Mouse (Mus musculus): ENCODE results near the gene Igfbp1.
A peak's percentile ranks its signal among the peaks of the same experiment; 100 is the strongest.

Igfbp1 gene

GRCm38 (mm10) chr11:7197491-7197941 lies at the start of gene Igfbp1:
Gene Igfbp1 (plus strand): TSS chr11:7197782.
- DNase-seq (ENCODE audit: low spot score): no peak

DNA sequence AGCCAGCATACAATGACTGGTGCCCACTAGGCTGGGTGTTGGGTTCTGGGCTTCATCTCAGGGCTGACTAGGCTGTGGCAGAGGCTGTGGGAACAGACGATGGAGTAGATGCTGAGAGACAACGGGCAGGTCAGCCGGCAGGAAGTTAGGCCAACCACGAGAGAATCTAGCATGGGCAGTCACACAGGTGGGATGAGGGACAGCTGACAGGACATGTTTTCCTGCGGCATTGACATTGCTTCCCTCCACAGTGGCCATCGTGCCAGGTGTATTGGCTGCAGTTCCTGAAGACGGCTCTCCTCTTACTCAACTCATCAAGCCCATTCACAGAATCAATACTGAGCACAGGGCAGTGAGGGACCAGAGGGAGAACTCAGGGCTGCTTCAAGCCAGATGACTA lies 49.6 kb upstream of the Igfbp1 start:
- DNase-seq (ENCODE audit: low spot score): no peak

DNA sequence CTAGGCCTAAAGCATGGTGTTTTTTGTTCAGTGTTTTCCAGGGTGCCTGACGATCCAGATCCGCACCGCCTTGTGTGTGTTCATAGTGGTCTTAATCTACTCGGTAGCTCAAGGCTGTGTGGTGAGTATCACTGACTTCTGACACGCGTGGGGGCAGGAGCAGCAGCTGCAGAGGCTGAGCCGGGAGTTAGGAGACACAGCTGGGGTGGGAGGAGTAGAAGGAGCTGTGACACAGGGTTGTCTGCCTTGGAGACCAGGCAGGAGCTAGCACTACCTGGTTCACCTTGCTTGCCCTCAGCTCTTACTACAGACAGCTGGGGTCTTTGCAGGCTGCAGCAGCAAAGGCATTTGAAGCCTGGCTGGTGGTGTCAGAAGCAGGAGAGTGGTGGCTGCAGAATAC lies 48.1 kb upstream of the Igfbp1 start:
- DNase-seq (ENCODE audit: low spot score): no peak

DNA sequence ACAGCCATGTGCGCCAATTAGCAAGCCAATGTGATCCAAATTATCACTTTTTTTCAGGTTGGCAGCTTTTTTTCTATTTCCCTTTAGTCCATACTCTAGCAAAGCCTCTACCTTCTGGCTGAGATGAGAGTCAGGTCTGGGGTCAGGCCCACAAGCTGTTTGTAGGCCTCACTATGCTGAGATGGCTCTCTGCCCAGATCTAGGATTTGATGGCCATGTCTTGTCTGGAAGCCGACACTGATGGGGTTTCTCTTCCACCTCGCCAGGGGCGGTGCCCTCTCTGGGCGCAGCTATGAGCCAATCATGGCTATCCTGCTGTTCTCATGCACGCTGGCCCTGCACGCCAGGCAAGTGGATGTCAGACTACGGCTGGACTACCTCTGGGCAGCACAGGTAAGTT lies 47.1 kb upstream of the Igfbp1 start:
- DNase-seq (ENCODE audit: low spot score): no peak

GRCm38 (mm10) chr11:7152371-7152770 lies 45.2 kb upstream of the Igfbp1 start:
- no peak for DNase-seq (ENCODE audit: low spot score)

GRCm38 (mm10) chr11:7153081-7153480 lies 44.5 kb upstream of the Igfbp1 start:
- no peak for DNase-seq (ENCODE audit: low spot score)

DNA sequence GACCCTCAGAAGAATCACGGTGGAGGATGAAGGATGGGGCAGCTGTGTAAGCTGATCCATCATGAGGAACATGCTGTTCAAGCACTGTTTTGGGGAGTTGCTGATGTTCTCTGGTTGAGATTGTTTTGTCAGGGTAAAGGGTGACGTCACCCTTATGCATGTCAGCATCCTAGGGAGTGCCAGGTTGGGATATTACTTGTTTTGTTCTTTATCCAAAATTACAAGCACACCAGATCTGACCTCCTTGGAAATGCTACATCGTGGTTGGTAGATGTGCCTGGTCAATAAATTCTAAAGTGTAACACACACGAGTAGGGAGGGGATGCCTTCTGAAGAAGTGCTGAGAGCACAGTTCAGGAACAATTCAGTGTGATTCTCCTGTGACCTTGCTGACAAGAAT lies 41.2 kb upstream of the Igfbp1 start:
- DNase-seq (ENCODE audit: low spot score): no peak

- DNase-seq (ENCODE audit: low spot score): no peak
These were observed 39.4 kb upstream of the Igfbp1 start for GRCm38 (mm10) chr11:7158196-7158595.

DNA sequence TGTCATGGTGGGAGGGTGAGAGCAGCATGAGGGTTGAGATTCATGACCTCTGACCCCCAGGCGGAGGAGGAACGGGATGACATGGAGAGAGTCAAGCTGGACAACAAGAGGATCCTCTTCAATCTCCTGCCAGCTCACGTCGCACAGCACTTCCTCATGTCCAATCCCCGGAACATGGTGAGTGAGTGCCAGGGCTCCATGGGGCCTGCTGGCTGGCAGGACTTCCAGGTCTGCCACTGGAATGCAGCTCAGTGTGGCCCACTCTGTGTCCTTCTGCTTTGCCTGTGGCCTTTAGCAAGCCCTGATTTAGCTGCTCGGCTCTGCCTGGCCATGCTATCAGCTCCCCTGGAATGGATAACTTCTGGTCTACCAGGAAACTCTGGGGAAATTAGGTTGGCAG lies 37.4 kb upstream of the Igfbp1 start:
- no peak for DNase-seq (ENCODE audit: low spot score)

GRCm38 (mm10) chr11:7160637-7161101 lies 36.9 kb upstream of the Igfbp1 start:
- DNase-seq (ENCODE audit: low spot score): no peak

- DNase-seq (ENCODE audit: low spot score): no peak
These were observed 35.9 kb upstream of the Igfbp1 start for GRCm38 (mm10) chr11:7161502-7162174.

DNA sequence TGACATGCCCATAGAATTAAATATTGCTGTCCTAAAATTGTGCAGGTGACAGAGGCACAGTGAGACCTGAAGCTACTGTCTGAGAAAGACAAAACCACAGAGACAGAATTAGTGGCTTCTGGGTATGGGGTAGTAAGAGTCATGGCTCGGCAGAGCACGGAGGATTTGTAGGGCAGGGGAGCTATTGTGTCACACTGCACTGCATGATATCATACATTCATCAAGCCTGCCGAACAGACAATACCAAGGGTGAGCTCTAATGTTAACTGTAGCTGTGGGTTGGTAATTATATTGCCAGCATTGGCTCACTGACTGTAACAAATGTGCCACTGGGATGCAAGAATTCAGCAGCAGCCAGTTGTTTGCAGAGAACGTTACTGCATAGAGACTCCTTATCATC lies 33.2 kb upstream of the Igfbp1 start:
- DNase-seq (ENCODE audit: low spot score): no peak

DNA sequence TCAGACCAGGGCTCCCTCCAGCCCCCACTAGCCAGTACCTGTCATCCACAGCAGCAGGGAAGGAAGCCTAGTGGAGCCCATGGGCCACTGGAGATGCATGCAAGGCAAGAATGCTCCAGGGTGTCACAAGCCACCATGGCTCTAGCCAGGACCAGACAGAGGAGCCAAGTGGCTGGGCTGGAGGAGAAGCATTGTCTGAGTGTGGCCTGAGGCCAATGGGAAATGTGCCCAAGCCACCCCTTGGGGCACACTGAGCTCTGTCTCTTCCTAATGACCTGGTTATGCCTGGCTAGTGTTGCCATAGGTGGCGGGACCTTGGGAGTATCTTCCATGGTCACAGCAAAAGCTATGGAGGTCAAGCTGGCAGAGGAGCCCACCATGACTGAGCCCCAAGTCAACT lies 27.9 kb upstream of the Igfbp1 start:
- DNase-seq (ENCODE audit: low spot score): no peak

DNA sequence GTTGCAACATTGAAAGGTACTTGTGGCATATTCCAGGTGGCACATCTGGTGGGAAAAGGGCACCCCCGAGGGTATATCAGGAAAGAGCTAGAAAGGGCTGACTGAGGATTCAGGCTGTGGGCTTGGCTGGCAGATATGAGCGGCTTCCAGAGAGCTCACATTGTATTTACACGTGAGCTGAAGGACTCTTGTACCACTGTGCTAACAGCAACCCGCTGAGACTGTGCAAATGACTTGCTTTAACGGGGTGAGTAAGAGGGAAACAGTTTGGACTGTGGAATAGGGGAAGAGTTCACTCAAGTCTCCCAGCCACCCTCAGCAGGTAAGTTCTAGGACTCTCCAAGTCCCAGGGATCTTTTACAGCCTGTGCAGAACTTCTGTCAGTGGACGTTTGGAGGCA lies 23.9 kb upstream of the Igfbp1 start:
- DNase-seq (ENCODE audit: low spot score): peak; percentile 75

- no peak for DNase-seq (ENCODE audit: low spot score)
These were observed 18.9 kb upstream of the Igfbp1 start for GRCm38 (mm10) chr11:7178724-7179123.

DNA sequence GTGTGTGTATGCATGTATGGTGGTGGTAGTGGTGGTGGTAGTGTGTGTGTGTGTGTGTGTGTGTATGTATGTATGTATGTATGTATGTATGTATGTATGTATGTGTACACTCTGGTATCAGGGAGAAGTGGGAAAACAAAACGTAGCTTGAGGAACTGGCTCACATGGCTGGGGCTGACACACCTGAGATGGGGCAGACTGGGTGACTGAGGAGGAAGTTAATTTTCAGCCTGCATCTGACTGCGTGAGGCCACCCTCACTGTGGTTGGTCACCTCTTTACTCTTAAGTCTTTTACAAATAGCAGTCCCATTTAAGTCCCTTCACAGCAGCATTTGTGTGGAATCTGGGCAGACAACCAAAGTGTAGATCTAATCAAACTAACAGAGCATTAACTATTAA lies 18.3 kb upstream of the Igfbp1 start:
- DNase-seq (ENCODE audit: low spot score): no peak

- DNase-seq (ENCODE audit: low spot score): no peak
These were observed 15.1 kb upstream of the Igfbp1 start for GRCm38 (mm10) chr11:7182409-7183042.

- DNase-seq (ENCODE audit: low spot score): no peak
These were observed 13.2 kb upstream of the Igfbp1 start for GRCm38 (mm10) chr11:7184420-7184819.

- no peak for DNase-seq (ENCODE audit: low spot score)
These were observed 10.1 kb upstream of the Igfbp1 start for GRCm38 (mm10) chr11:7187472-7187871.

GRCm38 (mm10) chr11:7188469-7188868 lies 9.1 kb upstream of the Igfbp1 start, which contains the start of gene Gm11985:
Gene Gm11985 (minus strand): TSS chr11:7188569.
- no peak for DNase-seq (ENCODE audit: low spot score)

DNA sequence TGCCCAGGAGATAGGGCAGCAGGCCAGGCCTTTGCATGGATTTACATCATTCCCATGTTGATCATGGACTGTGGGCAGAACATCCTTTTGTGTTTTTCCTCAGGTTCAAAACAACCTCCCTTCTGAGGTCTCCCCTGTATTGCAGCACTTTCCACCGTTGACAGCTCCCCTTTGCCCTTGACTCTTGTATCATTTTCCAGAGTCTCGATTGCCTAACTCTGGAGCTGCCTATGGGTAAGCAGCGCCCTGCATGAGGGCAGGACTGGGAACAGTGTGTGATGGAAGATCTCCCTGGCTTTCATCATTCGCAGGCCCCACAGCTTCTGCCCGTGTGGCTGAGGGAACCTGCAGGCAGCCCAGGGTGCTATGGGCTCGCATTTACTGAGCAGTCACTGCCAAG lies 4.9 kb upstream of the Igfbp1 start:
- no peak for DNase-seq (ENCODE audit: low spot score)

DNA sequence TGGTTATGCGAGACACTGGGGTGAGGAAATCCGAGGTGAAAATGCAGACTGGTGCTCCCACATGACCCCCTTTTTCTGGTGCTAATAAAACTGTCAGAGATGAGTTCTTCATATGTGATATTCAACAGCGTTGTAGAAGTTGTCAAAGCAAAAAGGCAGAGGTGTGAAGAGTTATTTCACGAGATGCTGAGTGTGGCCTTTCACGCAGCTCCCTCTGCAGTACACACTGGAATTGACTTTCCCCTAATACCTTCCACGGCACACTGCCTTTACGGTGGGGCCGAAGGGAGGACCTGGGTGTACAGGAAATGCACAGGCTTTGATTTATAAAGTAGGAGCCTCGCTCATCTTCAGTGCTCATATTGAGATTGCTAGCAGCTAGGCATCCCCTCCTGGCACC lies 4.4 kb upstream of the Igfbp1 start:
- no peak for DNase-seq (ENCODE audit: low spot score)

- DNase-seq (ENCODE audit: low spot score): no peak
These were observed 2.9 kb upstream of the Igfbp1 start for GRCm38 (mm10) chr11:7194432-7195311.
